Mouse (Mus musculus) layer of hippocampus, adult 18-20 months (tissue): ENCODE data around the gene Olfr1303. TPM values are rescaled to one million over a fixed set of nuclear protein-coding genes. Genes with fewer than 3 reads are reported as not detected.

Experiments used
- DNase-seq, 2 experiments: peaks; one replicate each; pipeline ENCODE4 v3.0.0; 2022; ENCODE audit warnings: low spot score in 2 of 2
- long read RNA-seq: library from polyadenylated mRNA; stranded (forward); transcript quantifications from one replicate; pipeline ENCODE4 v2.0.0, GENCODE M21; 2021
- total RNA-seq, 2 experiments: library from RNA; stranded (reverse); gene quantifications; 2 replicates each; pipeline ENCODE4 v1.2.3; 2021

Gene Olfr1303
- not detected for total RNA-seq
- long read RNA-seq, result 0 reads

- DNase-seq, result no peak
Observed at GRCm38 (mm10) chr2:111820240-111820639, at the start of gene Olfr1303. Gene Olfr1303 (minus strand): TSS chr2:111820340.

DNA sequence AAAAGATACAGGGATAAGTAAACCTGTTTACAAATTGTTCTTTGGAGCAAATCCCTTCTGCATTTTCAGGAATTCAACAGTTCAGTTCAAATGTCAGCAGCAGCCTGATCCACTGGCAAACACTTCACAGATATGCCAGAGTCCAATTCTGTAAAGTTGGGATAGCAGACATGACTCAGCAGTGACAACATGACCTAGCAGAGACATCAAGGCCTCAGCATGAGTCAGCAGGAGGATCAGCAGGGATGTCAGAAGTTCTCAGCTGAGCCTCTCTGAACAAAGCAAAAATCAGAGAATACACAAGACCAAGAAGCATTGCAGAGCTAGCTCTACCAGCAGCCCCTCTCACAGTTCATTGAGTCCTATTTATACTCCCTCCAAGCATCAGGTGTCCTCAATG is 7.2 kb downstream of the Olfr1303 start:
- no peak for DNase-seq

DNA sequence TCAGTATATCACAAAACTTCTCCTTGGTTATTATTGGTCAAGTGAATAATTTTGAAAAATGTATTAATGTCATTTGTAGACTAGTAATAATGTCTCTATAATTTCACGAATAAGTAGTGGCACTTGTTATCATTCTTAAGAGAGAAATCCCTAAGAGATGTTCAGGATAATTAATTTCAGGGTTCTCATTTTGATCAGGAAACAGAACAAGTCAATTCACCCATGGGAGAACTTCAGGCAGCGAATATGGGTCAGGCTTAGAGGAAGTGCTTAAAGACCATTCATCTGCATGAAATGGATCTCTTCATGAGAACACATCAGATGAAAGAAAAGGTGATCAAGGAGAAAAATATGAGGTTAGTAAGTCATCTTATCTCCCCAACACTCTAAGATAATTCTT is 43.0 kb downstream of the Olfr1303 start, which contains the start of gene Olfr1302:
TSS of gene Olfr1302 (plus strand) at position 301 of the 400 bp plus-strand sequence.
- no peak for DNase-seq

Other genes with a start within 250 kb of the Olfr1303 start
- not detected for gene Olfr1297, start 193.8 kb downstream of the Olfr1303 start, total RNA-seq
- not detected for gene Olfr1298, start 171.1 kb downstream of the Olfr1303 start, total RNA-seq
- gene Olfr1299, start 158.9 kb downstream of the Olfr1303 start, total RNA-seq, result not detected
- not detected for gene Olfr1301, start 69.3 kb downstream of the Olfr1303 start, total RNA-seq
- not detected for gene Olfr1302, start 42.9 kb downstream of the Olfr1303 start, total RNA-seq
- not detected for gene Olfr1305, start 56.8 kb upstream of the Olfr1303 start, total RNA-seq
- not detected for gene Olfr1306, start 95.9 kb upstream of the Olfr1303 start, total RNA-seq
- gene Olfr1307, start 129.1 kb upstream of the Olfr1303 start, total RNA-seq, result under 1 TPM in 1 of 2 experiments, not detected in 1; 0.02 TPM
- gene Olfr1308, start 144.6 kb upstream of the Olfr1303 start, total RNA-seq, result not detected
- gene Olfr1309, start 169.9 kb upstream of the Olfr1303 start, total RNA-seq, result not detected
- not detected for gene Olfr1310, start 192.4 kb upstream of the Olfr1303 start, total RNA-seq
- not detected for gene Olfr1311, start 204.1 kb upstream of the Olfr1303 start, total RNA-seq
- gene Olfr1312, start 229.9 kb upstream of the Olfr1303 start, total RNA-seq, result not detected